Mouse (Mus musculus) urinary bladder, postnatal 36 days (tissue): ENCODE results near the gene Pum1.
"Not testable (repeated sequence)": the region's sequence is repeated elsewhere in the genome, so short reads cannot be mapped to it uniquely, and the experiment has no call there.

Source experiments
- DNase-seq, 2 experiments: peaks; one replicate each; pipeline ENCODE4 v3.0.0; 2022; ENCODE audit warnings: low spot score in 2 of 2, mixed read lengths in 1 of 2

Gene Pum1

GRCm38 (mm10) chr4:130668541-130668940 is 5.4 kb downstream of the Pum1 start:
- no peak for DNase-seq

GRCm38 (mm10) chr4:130668991-130669390 is 5.9 kb downstream of the Pum1 start:
- DNase-seq = no peak

GRCm38 (mm10) chr4:130670023-130670422 is 6.9 kb downstream of the Pum1 start:
- not testable (repeated sequence) for DNase-seq

DNA sequence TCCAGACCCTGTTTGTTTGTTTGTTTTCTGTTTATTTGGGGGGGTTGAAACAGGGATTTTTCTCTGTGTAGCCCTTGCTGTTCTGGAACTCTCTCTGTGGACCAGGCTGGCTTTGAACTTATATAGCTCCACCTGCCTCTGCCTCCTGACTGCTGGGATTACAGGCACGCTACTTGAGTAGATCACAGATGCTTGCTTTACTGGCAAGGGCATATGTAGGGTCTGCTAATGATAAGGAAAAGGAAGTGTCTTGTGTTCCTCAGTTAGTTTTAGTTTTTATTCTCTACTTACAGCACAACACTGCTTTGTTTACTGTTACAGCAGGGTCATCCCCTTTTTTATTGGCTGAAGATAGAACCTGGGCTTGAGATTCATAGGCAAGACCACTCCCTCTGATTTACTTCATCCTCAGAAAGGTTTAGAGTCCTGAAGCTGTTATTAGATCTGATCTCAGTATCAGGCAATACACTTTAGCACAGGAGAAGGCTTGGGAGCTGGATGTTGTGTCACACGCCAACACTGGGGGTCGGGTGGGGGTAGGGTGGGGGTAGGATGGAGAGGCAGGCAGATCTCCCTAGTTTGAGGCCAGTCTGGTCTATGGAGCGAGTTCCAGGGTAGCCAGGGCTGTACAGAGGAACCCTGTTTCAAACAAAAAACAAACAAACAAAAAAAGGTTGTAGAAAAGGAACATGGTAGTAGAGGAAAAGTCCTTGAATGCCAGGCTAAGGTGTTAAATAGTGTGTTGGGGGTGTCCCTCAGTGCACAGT is 8.1 kb downstream of the Pum1 start:
- no peak for DNase-seq

DNA sequence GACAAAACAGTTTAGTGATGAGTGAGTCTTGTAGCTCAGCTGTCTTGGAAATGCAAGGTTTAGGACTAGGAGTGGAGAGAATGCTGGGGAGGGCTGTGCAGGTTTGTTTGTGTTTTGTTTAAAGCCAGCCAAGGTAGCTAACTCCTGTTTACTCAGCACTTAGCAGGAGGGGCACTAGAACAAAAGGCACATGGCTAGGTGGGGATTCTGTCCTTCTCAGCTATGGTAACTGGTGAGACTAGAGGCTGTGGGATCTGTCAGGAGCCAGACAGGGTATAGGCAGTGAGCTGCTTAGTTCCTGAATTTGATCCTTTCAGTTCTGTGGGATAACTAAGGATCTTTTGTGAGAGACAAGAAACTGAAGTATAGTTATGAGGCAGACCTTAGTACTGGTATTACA is 9.0 kb downstream of the Pum1 start:
- no peak for DNase-seq

GRCm38 (mm10) chr4:130676746-130677145 is 13.6 kb downstream of the Pum1 start:
- no peak for DNase-seq

- DNase-seq = no peak
Observed at GRCm38 (mm10) chr4:130678149-130678548, 15.0 kb downstream of the Pum1 start.

DNA sequence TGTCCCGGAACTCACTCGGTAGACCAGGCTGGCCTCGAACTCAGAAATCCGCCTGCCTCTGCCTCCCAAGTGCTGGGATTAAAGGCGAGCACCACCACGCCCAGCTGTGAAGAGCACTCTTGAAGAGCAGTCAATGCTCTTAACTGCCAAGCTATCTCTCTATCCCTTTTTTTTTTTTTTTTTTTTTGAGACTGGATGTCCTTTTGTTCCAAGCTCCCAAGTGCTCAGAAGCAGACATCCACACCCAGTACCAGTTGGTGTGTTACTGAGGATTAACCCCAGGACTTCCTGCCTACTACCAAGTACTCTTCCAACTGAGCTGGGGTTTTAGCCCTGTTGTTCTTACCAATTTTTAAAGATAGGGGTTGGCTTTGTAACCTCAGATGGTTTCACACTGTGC is 17.6 kb downstream of the Pum1 start:
- DNase-seq = no peak

DNA sequence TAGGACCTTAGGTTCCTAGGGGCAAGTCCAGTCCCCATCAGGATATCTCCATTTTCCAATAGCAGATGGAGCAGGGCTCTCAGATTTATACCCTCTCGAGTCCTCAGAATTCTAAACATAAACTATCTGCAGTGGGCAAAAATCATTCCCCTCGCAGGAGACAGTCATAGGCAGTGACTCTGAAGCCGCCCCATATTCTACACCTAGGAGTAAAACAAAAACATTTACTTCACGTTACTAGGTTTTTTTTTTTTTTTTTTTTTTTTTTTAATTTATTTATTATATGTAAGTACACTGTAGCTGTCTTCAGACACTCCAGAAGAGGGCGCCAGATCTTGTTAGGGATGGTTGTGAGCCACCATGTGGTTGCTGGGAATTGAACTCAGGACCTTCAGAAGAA is 19.9 kb downstream of the Pum1 start:
- DNase-seq = not testable (repeated sequence)

- no peak for DNase-seq
Observed at GRCm38 (mm10) chr4:130693936-130694335, 30.8 kb downstream of the Pum1 start.

- DNase-seq = no peak
Observed at GRCm38 (mm10) chr4:130694982-130695381, 31.9 kb downstream of the Pum1 start.

DNA sequence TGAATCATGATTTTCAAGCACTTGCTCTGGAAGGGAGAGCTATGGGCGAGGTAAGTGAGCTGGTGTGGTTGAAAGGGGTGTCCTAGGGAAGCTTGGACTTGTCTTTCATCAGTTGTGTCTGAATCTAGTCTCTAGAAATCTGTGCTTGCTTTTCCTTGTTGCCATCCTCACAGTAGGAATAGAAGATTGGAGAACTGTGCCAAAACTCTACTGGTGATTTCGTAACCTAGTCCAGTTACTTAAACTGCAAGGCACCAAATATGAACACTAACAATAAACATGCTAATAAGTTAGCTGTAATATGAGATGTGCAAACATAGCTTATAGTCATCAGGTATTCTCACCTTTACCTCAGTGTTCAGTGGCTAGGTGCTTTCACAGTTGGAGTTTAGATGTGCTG is 37.9 kb downstream of the Pum1 start:
- DNase-seq = no peak

GRCm38 (mm10) chr4:130702835-130703535 is 39.9 kb downstream of the Pum1 start:
- no peak for DNase-seq

- DNase-seq = no peak
Observed at GRCm38 (mm10) chr4:130703601-130704000, 40.5 kb downstream of the Pum1 start.

GRCm38 (mm10) chr4:130704615-130705014 is 41.5 kb downstream of the Pum1 start:
- no peak for DNase-seq

GRCm38 (mm10) chr4:130706215-130707000 is 43.3 kb downstream of the Pum1 start:
- no peak for DNase-seq

GRCm38 (mm10) chr4:130711353-130711848 is 48.3 kb downstream of the Pum1 start:
- no peak for DNase-seq

DNA sequence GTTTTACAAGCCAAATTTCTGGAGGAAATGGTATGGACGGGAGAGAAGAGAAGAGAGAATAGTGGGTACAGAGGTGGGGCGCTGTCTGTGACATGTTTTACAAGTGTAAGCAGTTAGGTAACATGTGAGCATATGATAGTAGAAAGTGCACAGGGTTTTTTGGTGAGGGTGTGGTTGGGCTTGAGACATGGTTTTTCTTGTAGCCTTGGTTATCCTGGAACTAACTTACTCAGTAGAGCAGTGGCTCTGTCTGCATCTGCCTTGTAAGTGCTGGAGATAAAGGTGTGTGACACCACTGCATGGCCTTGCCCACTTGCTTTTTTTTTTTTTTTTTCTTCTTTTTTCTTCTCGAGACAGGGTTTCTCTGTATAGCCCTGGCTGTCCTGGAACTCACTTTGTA is 49.2 kb downstream of the Pum1 start:
- DNase-seq = no peak

- no peak for DNase-seq
Observed at GRCm38 (mm10) chr4:130713430-130713829, 50.3 kb downstream of the Pum1 start.

DNA sequence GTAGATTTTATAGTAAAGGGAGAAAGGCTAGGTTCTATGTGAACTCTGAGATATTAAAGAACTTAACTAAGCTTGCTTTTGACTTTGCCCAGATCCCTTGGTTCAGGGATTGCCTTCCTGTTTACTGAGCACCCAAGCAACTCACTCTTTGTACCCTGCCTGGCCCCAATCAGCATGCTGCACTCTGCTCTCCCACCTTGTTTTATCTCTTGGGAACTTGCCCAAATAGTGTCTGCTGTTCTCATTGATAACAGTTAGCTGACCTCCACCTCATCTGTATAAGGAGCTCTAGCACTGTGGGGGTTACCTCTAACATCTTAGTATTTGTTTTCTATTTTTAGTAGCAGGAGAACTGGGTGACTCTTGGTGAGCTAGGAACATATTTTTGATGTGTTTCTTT is 52.0 kb downstream of the Pum1 start:
- DNase-seq = no peak

DNA sequence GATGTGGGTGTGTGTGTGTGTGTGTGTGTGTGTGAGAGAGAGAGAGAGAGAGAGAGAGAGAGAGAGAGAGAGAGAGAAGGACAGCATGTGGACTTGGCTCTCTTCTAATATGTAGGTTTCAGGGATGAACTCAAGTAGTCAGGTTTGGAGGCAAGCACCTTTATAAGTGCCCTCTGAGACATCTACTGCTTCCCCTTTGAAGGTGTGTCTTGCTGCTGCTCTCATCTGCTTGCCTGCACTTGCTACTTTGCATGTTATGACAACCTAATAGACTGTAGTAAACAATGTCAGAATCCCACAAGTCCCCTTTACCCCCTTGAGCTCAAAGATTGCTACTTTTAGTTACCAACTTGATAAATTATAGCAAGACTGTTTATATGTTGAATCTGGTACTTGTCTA is 52.5 kb downstream of the Pum1 start:
- DNase-seq = no peak

- DNase-seq = no peak
Observed at GRCm38 (mm10) chr4:130719348-130719747, 56.2 kb downstream of the Pum1 start.
